Mouse (Mus musculus): ENCODE measurements around the gene Lnx1.
A peak's percentile ranks its signal among the peaks of the same experiment; 100 is the strongest.

The Lnx1 gene

DNA sequence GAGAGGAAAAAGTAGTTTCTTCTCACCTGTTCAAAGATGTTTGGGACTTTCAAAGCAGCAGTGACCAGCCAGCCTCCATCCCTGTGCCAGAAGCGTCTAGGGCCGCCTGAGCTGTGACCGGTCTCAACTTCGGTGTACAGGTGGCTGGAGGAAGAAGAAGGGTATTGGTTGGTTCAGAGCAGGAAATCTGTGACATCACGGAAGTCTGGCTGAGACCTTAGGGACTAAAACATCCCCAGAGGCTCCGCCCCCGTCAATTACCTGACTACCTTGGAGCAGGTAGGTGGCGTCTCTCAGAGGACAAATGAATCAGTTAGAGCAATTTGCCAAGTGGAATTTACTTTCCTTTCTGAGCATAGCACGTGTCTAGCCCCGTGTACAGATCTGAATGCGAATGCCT lies at the start of gene Lnx1:
Lnx1 (minus strand) TSS at position 147 of the 400 bp plus-strand sequence.
- no peak for DNase-seq

DNA sequence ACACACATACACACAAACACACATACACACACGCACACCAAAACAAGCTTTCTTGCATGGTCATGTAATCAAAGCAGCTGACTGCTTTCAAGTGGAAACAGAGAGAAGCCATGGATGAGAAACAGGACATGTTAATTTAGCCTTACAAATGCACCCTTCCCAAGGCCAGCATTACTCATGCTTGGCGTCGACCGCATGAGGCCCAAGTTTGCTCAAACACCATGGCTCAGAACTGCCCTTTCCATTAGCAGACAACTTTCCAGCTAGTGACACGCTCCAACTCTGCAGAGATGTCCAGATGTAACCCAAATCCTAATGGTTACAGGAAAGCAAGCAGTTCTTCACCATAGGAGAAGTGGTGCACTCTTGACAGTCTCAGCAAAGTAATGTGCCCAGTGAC lies 47.8 kb upstream of the Lnx1 start:
- DNase-seq = no peak

DNA sequence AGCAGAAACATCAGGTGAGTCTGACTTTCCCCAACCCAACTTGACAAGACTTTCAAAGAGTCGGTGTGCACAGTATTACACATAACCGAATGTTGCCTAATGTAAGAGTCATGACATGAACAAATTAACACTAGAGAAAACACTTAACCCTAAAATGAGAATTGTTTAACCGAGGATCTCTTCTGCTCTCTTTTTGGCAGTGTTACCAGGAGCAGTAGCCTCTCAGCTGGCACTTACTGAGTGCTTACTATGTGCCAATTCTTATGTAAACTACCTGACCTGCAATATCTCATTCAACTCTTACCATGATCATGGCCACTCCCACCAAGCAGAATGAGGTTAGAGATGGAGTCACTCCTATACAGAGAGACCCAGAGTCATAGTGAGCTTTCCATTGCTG lies 44.8 kb upstream of the Lnx1 start:
- no peak for DNase-seq

DNA sequence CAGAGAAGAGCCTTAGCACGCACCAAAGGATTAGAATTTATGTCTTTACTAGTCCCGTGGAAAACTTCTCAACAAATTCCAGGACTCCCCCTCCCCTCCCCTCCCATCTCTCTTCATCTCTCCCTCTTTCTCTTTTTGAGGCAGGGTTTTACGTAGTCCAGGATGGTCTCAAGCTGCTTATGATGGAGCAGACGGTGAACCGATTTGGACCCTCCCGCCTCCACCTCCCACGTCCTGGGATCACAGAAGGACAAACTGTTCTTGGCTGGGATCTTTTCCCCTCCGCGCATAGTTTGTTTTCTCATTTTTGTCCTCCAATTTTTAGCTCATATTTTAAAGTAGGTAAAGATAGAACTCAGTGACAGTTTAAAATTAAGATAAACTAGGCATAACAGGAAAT lies 38.2 kb upstream of the Lnx1 start:
- DNase-seq = no peak

GRCm38 (mm10) chr5:74739435-74739834 lies 36.7 kb upstream of the Lnx1 start:
- no peak for DNase-seq

DNA sequence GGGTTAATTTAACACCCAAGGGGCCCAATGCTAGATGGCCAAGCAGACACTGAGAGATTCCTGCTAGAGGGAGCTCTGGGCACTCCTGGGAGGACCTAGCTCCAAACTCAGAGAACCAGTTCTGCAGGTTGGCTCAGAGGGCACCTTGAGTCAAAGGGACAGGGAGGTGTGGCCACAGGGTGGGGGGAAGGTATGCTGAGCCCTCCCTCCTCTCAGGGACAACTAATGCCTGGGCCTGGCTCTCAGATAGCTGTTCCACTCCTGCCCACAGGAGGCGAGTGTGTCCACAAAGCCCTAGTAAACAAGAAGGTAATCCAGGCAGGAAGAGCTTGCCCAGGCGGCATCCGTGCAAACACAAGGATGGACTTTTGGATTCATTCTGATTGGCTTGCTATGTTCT lies 35.6 kb upstream of the Lnx1 start:
- DNase-seq = no peak

GRCm38 (mm10) chr5:74733885-74734558 lies 31.3 kb upstream of the Lnx1 start:
- DNase-seq = no peak

- no peak for DNase-seq
These were observed 29.9 kb upstream of the Lnx1 start for GRCm38 (mm10) chr5:74732613-74733012.

DNA sequence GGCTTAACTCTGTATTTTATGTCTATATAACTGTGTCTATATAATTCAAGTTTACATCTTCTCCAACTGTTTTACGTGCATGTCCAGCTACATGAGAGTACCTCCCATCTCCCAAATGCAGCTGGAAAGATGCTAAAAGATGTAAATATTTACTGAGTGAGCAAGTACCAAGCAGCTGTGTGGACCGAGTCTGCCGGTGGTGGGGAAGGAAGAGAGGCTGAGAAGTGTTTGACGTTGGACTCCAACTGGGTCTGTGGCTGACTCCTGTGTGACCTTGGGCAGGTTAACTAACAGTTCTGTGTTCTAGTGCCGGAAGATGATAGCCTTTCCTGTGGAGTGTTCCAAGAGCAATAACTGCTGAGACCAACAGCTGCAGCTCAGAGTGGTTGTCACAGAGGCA lies 27.9 kb upstream of the Lnx1 start:
- DNase-seq = no peak

- no peak for DNase-seq
These were observed 26.9 kb upstream of the Lnx1 start for GRCm38 (mm10) chr5:74729567-74729966.

DNA sequence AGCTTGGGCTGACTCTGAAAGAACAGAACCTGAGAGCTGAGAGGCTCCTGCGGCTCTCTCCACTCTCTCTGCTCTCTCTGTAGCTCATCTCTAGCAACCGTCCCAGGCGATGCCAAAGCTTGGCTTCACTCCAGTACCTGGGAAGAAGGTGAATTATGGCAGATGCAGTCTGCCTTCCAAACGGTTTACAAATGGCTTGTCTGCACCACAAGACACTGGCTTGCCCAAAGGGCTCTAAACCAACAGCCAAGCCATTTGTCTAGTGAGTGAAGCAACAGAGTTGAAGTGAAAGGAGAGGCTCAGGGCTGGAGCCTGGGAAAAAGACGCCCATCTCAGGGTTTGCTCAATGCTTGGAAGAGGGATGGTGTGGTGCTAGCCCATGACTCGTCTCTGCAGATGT lies 25.5 kb upstream of the Lnx1 start:
- peak; percentile 64 to 70 for DNase-seq

DNA sequence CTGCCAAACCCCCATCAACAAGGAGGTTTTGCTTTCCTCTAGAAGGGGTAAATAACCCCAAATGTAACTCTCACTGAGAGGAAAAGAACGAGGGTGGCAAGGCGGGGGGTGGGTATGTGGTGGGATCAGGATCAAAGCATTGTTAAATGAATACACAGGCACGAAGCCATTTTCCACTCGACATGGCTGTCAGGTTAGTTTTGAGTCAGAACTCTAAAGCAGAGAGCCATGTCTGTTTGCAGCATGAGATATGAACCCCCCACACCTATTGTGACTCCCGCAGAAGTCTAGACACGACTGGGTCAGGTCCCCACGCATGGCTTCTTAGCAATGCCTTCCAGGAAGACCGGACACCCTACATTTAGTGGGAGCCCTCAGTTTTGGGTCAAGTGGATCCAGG lies 24.6 kb upstream of the Lnx1 start:
- no peak for DNase-seq

DNA sequence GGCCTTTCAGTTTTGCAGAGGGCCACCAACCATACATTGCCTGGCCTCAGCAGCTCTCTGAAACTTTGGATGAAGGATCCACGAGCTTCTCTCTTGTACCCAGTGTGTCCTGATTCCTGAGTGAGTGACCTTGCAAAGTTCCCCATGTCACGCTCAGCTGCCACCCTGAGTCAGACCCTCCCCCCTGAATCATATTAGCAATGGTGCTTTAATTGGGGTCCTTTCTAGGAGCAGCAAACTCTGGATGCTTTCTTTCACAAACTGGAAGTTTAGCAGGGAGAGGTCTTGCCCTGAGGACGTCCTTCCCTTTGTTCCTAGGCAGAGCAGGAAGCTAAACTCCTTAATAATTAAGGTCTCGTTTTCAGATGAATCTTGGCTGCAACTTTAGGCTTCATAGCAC lies 22.8 kb upstream of the Lnx1 start:
- no peak for DNase-seq

DNA sequence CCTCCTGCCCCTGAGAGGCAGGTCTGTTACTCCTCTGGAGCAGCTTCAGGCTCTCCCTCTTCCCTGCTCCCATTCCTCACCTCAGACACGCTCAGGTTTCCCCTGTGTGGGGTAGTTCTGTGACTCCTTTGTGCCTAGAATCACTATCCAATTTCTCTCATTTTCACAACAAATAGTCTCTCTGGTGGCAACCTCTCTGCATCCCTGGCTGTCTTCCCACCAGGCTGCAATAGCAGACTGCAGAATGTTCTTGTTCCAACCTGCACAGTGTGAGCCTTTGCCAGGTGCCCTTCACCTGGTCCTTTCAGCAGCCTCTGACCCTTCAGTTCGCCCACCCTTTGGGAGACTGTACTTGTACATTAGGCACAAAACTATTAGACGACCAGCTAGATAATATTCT lies 19.1 kb upstream of the Lnx1 start:
- peak; percentile 45 to 46 for DNase-seq

- no peak for DNase-seq
These were observed 17.9 kb upstream of the Lnx1 start for GRCm38 (mm10) chr5:74720661-74721060.

GRCm38 (mm10) chr5:74716165-74716564 lies 13.5 kb upstream of the Lnx1 start:
- no peak for DNase-seq

GRCm38 (mm10) chr5:74712811-74713210 lies 10.1 kb upstream of the Lnx1 start:
- no peak for DNase-seq

DNA sequence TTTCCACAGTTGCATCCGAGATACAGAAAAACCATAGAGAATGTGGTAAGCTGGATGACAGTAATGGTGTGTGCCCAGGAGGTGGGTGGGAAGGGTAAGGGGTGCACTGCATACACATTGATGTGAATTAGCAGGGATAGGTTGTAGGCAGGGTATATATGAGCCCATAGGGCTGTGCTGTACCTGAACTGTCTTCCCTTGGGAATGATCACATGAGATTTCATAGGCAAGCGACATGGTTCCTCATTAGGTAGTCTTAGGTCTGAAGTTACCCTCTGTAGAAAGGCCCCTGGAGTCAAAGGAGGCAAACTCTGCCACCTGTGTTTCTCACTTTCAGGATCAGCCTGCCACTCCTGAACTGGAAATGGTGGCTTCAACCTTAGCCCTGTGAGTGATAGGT lies 9.3 kb upstream of the Lnx1 start:
- no peak for DNase-seq

GRCm38 (mm10) chr5:74711056-74711455 lies 8.3 kb upstream of the Lnx1 start:
- no peak for DNase-seq

- DNase-seq = no peak
These were observed 7.5 kb upstream of the Lnx1 start for GRCm38 (mm10) chr5:74710181-74710580.

GRCm38 (mm10) chr5:74704460-74704790 lies 1.7 kb upstream of the Lnx1 start:
- peak; percentile 48 to 50 for DNase-seq

DNA sequence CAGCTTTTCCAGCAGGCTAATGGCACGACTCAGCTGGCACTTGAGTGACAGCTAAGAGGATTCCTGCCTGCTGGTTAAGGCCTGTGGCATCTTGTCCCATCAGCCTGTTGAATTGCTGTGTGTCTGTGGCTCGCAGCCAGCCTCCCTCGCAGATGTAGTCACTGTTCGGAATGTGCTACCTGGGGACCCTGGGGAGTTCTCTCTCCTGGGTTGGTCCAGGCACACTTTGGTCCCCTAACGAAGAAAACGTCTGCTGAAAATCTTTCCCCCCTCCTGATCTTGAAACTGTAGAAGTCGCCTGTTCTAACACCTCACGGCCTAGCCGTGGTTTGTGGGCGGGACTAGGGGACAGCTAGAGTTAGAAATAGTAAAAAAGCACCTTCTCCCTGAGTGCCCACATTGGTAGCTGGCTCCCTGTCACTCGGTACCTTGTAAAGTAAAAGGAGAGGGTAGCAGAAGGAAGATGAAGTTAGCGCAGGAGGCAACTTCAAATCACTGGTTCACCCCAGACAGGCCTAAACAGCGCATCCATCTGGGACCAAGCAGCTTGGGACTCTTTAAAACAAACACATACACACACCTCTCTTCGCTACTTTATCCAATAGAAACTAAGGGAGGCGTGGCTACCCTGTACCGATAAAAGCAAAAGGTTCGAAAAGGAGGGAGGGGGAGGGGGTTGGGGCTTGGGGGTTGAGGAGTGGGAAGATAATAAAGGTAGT lies 1.2 kb upstream of the Lnx1 start:
- peak in 1 of 2 experiments; percentile 27 for DNase-seq

DNA sequence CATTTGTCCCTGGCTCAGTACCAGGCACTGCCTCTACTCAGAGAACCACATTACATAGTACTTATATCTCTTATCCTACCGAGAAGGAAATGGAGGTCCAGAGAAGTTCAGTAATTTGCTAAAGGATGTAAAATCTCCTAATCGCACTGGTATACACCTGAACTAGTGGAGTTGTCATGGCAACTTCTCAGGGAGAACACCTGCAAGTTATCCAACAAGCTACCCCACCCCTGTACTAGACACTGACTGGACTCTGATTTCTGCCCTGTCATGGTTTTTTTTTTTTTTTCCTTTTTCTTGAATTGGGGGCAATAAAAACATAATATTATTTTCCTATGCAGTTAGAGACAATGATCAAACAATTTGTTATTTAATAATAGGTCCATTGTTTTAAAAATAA lies 1.8 kb downstream of the Lnx1 start:
- no peak for DNase-seq

GRCm38 (mm10) chr5:74699673-74700072 lies 3.0 kb downstream of the Lnx1 start:
- no peak for DNase-seq

DNA sequence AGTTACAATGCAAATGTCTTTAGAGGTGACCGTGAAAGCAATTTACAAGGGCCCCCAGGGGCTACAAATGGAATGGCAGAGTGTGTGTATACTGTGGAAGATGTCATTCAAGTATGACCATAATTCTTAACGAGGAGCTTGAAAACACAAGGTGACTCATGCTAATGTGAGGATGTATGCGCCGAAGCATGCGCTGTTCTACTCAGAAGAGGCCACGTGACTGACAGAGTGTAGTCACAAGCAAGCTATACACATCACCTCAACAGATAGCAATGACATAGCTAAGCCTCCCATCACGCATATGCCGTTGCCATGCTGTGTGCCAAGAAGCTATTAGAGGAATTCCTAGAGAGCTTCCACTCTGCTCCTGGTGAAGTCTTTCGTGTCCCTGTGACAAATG lies 5.2 kb downstream of the Lnx1 start:
- no peak for DNase-seq

All from cerebellum, postnatal 14 days (tissue).